Mouse (Mus musculus) cerebellum, postnatal 4 days (tissue): ENCODE measurements around the gene Lsp1.
A peak's percentile ranks its signal among the peaks of the same experiment; 100 is the strongest.

ENCODE experiments used
- DNase-seq, 2 experiments: peaks; one replicate each; pipeline ENCODE4 v3.0.0; 2022; ENCODE audit warnings: low spot score in 2 of 2, mixed read lengths in 1 of 2

Gene Lsp1

GRCm38 (mm10) chr7:142444171-142444570, 16.4 kb upstream of the Lsp1 start:
- DNase-seq, result peak in 1 of 2 experiments; percentile 11

GRCm38 (mm10) chr7:142445324-142445723, 15.3 kb upstream of the Lsp1 start:
- DNase-seq, result no peak

GRCm38 (mm10) chr7:142446264-142446663, 14.3 kb upstream of the Lsp1 start:
- DNase-seq, result peak in 1 of 2 experiments; percentile 14

GRCm38 (mm10) chr7:142449038-142449617, 11.5 kb upstream of the Lsp1 start:
- peak in 1 of 2 experiments; percentile 5 for DNase-seq

- no peak for DNase-seq
Measured at GRCm38 (mm10) chr7:142454706-142455105, 5.9 kb upstream of the Lsp1 start.

- no peak for DNase-seq
Measured at GRCm38 (mm10) chr7:142455251-142455650, 5.4 kb upstream of the Lsp1 start.

- DNase-seq, result no peak
Measured at GRCm38 (mm10) chr7:142456806-142457205, 3.8 kb upstream of the Lsp1 start.

- DNase-seq, result peak in 1 of 2 experiments; percentile 47
Measured at GRCm38 (mm10) chr7:142457227-142457811, 3.3 kb upstream of the Lsp1 start.

GRCm38 (mm10) chr7:142458026-142458425, 2.6 kb upstream of the Lsp1 start:
- DNase-seq, result no peak

GRCm38 (mm10) chr7:142458676-142459298, 1.8 kb upstream of the Lsp1 start:
- DNase-seq, result no peak

- DNase-seq, result no peak
Measured at GRCm38 (mm10) chr7:142459299-142459691, 1.3 kb upstream of the Lsp1 start.

- no peak for DNase-seq
Measured at GRCm38 (mm10) chr7:142461446-142461845, 837 bp downstream of the Lsp1 start.

- DNase-seq, result no peak
Measured at GRCm38 (mm10) chr7:142462190-142462589, 1.6 kb downstream of the Lsp1 start.

- no peak for DNase-seq
Measured at GRCm38 (mm10) chr7:142462594-142463078, 2.0 kb downstream of the Lsp1 start.

GRCm38 (mm10) chr7:142470171-142470691, 9.6 kb downstream of the Lsp1 start:
- no peak for DNase-seq

GRCm38 (mm10) chr7:142470808-142471413, 10.3 kb downstream of the Lsp1 start:
- peak in 1 of 2 experiments; percentile 38 for DNase-seq

- DNase-seq, result no peak
Measured at GRCm38 (mm10) chr7:142471414-142471861, 10.8 kb downstream of the Lsp1 start.

GRCm38 (mm10) chr7:142471884-142472570, 11.4 kb downstream of the Lsp1 start:
- DNase-seq, result no peak

- DNase-seq, result no peak
Measured at GRCm38 (mm10) chr7:142472936-142473335, 12.3 kb downstream of the Lsp1 start.

GRCm38 (mm10) chr7:142473476-142473875, 12.9 kb downstream of the Lsp1 start:
- no peak for DNase-seq

- no peak for DNase-seq
Measured at GRCm38 (mm10) chr7:142474799-142475198, 14.2 kb downstream of the Lsp1 start.

- DNase-seq, result no peak
Measured at GRCm38 (mm10) chr7:142475641-142476040, 15.0 kb downstream of the Lsp1 start.
